Mouse (Mus musculus) ovary, adult 10 weeks (tissue): ENCODE measurements around the gene Pcsk1n. TPM values are rescaled to one million over a fixed set of nuclear protein-coding genes. Genes with fewer than 3 reads are reported as not detected.

Source experiments
- polyA plus RNA-seq: library from polyadenylated mRNA; stranded (reverse); fragments of 350-450 nt; fragmentation: Illumina TruSeq; extraction: RNeasy Lipid Tissue Mini Kit (QIAGEN cat#74804); gene quantifications from one replicate; pipeline ENCODE4 v1.2.3, GENCODE M21; 2014

Pcsk1n gene
- not detected for polyA plus RNA-seq

DNA sequence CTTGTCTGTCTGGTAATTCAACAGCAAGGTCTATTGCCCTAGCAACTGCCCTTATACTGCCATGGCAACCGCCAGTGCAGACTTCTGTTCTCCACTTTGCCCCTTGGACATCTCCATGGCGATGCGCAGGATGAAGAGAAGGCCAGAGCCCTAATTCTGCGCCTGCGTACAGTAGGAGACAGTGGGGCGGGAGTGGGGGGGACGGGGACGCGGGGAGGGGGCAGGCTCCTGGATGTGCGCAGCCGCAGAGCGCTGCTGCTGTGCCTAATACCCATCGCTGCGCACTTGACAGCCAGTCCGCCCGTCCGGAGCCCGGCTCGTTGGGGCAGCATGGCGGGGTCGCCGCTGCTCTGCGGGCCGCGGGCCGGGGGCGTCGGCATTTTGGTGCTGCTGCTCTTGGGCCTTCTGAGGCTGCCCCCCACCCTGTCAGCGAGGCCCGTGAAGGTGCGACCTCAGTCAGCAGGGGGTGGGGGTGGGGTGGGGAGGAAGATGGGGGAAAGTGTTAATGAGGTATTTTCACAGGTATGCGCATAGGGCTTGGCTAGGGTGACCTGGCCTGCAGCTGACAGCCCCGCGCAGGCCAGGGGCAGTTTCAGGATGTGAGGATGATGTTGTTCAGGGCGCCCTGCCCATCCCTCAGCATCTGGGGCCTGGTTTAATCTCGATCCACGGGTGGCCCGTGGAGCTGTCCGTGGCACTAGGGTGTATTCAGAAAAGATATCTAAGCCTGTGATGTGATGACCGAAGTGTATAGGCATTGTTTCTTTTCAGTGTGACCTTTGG lies at the start of gene Pcsk1n:
TSS of gene Pcsk1n (plus strand) at position 222 of the 783 bp plus-strand sequence.

GRCm38 (mm10) chrX:7878007-7878419 lies 41.6 kb upstream of the Pcsk1n start, which contains the start of gene Pim2:
Gene Pim2, plus strand, starts transcription at chrX:7878262.

GRCm38 (mm10) chrX:7883841-7884567 lies 35.6 kb upstream of the Pcsk1n start, which contains the start of gene Slc35a2:
Gene Slc35a2, plus strand, starts transcription at chrX:7884028.

DNA sequence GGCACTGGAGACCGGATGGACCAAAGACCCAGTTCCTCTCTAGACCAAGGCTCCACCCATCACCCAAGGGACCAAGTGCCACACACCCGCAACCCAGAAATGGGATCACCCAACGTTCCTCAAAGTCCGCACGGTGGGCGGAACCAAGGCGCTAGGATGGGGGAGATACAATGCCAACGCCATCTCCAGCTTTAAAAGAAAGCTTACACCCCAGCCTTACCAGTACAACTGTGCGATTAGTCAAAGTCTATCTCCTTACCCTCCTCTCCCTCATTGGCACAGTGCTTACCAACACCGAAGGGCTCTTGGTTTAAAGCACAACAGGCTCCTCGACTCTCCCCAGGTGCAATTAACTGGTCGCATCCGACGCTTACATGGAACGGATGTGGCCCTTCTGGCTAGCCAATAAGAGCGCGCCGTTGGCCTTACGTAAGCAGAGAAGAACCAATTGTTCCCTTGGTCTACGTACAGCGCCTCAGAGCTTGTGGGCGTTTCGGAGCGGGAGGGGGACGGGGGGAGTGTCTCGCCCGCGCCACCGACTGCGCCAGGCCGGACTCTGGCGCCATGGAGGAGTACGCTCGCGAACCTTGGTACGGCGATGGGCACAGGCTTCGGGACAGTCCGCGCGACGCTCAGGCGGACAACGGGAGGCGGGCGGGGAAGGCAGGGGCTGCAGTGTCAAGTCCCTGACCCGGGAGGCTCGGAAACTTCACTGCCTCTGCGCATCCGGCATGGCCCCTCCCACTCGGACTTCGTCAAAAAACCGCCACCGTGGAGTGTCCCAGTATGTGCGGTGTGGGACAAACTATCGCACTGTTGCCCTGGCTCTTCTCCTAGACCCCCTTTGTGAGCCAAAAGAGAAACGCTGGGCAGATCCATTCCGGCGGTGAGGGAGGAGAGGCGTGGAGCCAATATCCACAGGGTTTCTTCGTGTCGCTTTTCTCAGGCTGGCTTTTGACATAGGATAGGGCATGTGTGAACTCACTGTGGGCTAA lies 20.4 kb upstream of the Pcsk1n start, which contains the start of the genes Pqbp1 and Timm17b:
TSS of gene Pqbp1 (minus strand) at position 390 of the 995 bp plus-strand sequence.
TSS of gene Timm17b (plus strand) at position 478 of the 995 bp plus-strand sequence.

DNA sequence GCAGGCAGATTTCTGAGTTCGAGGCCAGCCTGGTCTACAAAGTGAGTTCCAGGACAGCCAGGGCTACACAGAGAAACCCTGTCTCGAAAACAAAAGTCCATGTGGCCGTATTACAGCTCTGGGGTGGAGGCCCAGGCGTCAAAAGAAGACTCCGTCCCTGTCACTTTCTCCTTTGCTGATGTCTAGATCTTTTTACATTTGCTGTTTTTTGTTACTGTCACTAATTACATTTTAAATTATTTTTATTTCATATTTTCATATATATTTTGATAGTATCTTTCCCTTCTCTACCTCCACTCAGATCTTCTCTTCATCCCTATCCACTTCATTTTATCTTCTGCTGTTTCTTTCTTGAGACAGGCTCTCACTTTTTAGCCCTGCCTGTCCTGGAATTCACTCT lies 11.9 kb upstream of the Pcsk1n start, which contains the start of gene Gm10491:
TSS of gene Gm10491 (minus strand) at position 101 of the 400 bp plus-strand sequence.

GRCm38 (mm10) chrX:7909242-7909641 lies 10.4 kb upstream of the Pcsk1n start, which contains the start of gene Gm10490:
Gene Gm10490, plus strand, starts transcription at chrX:7909542.

DNA sequence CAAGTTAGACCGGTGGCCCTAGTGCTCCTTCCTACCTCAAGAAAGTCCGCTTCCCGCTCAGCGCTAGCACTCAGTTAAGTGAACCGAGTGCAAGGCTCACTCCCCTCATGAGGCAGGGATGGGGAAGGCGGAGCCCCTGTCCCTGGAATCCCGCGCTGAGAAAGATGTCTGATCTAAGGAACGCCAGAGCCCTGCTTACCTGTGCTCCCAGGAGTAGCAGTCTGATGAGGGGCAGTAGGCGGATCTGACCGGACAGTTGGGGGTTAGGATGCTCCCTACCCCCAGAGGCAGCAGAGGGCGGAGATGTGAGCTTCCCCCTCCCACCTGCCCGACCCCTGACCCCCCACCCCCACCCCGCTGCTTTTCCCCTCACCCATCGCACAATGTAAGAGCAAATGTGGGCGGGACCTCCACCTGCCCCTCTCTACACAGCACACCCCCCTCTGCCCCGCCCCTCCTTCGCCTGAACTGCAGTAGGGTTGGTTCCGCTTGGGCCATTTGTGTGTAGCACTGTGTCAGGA lies 8.7 kb downstream of the Pcsk1n start, which contains the start of gene Eras:
TSS of gene Eras (minus strand) at position 338 of the 521 bp plus-strand sequence.

GRCm38 (mm10) chrX:7947108-7947899 lies 27.7 kb downstream of the Pcsk1n start, which contains the start of gene Hdac6:
Gene Hdac6, minus strand, starts transcription at chrX:7947889.

Other genes with a start within 250 kb of the Pcsk1n start
- gene Plp2, start 248.4 kb upstream of the Pcsk1n start, polyA plus RNA-seq = 62.5 TPM
- gene Magix, start 238.6 kb upstream of the Pcsk1n start, polyA plus RNA-seq = 0.43 TPM
- 77.7 TPM for gene Gpkow, start 222.7 kb upstream of the Pcsk1n start, polyA plus RNA-seq
- gene Wdr45, start 205.5 kb upstream of the Pcsk1n start, polyA plus RNA-seq = 4.6 TPM
- gene Gm45208, start 197.6 kb upstream of the Pcsk1n start, polyA plus RNA-seq = not detected
- gene Praf2, start 191.4 kb upstream of the Pcsk1n start, polyA plus RNA-seq = 17.5 TPM
- 1.6 TPM for gene Ccdc120, start 168.9 kb upstream of the Pcsk1n start, polyA plus RNA-seq
- 9.8 TPM for gene Tfe3, start 157.3 kb upstream of the Pcsk1n start, polyA plus RNA-seq
- 12.8 TPM for gene Gripap1, start 130.1 kb upstream of the Pcsk1n start, polyA plus RNA-seq
- gene Kcnd1, start 97.5 kb upstream of the Pcsk1n start, polyA plus RNA-seq = 0.74 TPM
- 41.7 TPM for gene Otud5, start 78.5 kb upstream of the Pcsk1n start, polyA plus RNA-seq
- 5.0 TPM for gene Pim2, start 41.6 kb upstream of the Pcsk1n start, polyA plus RNA-seq
- gene Slc35a2, start 35.8 kb upstream of the Pcsk1n start, polyA plus RNA-seq = 3.1 TPM
- 18.8 TPM for gene Pqbp1, start 20.6 kb upstream of the Pcsk1n start, polyA plus RNA-seq
- 3.8 TPM for gene Timm17b, start 20.5 kb upstream of the Pcsk1n start, polyA plus RNA-seq
- gene Gm10491, start 12.0 kb upstream of the Pcsk1n start, polyA plus RNA-seq = not detected
- not detected for gene Gm10490, start 10.3 kb upstream of the Pcsk1n start, polyA plus RNA-seq
- gene Eras, start 8.8 kb downstream of the Pcsk1n start, polyA plus RNA-seq = not detected
- gene Hdac6, start 28.1 kb downstream of the Pcsk1n start, polyA plus RNA-seq = 3.9 TPM
- gene Gata1, start 58.2 kb downstream of the Pcsk1n start, polyA plus RNA-seq = 2.5 TPM
- gene Glod5, start 98.7 kb downstream of the Pcsk1n start, polyA plus RNA-seq = not detected
- gene Suv39h1, start 154.9 kb downstream of the Pcsk1n start, polyA plus RNA-seq = 18.8 TPM
- 0.63 TPM for gene Was, start 170.7 kb downstream of the Pcsk1n start, polyA plus RNA-seq
- gene Wdr13, start 213.1 kb downstream of the Pcsk1n start, polyA plus RNA-seq = 47.5 TPM
- gene Rbm3, start 226.1 kb downstream of the Pcsk1n start, polyA plus RNA-seq = 978 TPM